Mouse (Mus musculus) limb, embryonic 11.5 days (tissue): ENCODE results near the gene Exoc6b. TPM values are rescaled to one million over a fixed set of nuclear protein-coding genes. Genes with fewer than 3 reads are reported as not detected.
A peak's percentile ranks its signal among the peaks of the same experiment; 100 is the strongest.

Source experiments
- ATAC-seq: fragments of 200-750 bp; cut with Nextera tagmentation; 2 replicates; pipeline ENCODE4 v1.8.0; 2017; ENCODE audit warnings: low read depth; ENCODE audit not compliant: insufficient number of reproducible peaks, low FRiP score, low TSS enrichment
- DNase-seq: peaks from one replicate; pipeline ENCODE4 v3.0.0-alpha.2; 2015; ENCODE audit warnings: low spot score
- H3K27ac ChIP-seq: fragments of 300-500 bp; sonication (generic); replicated peaks from 2 replicates; pipeline ENCODE4 v1.5.1; 2014; ENCODE audit warnings: low read depth, mild to moderate bottlenecking, low read length
- H3K27me3 ChIP-seq: fragments of 300-500 bp; sonication (generic); 2 replicates; pipeline ENCODE4 v1.6.1; 2014; ENCODE audit warnings: mild to moderate bottlenecking, low read length, mixed read lengths; ENCODE audit not compliant: control insufficient read depth, insufficient read depth
- H3K36me3 ChIP-seq: fragments of 300-500 bp; sonication (generic); 2 replicates; pipeline ENCODE4 v1.6.1; 2014; ENCODE audit warnings: mild to moderate bottlenecking, low read length, moderate library complexity, mixed read lengths; ENCODE audit not compliant: control insufficient read depth, insufficient read depth
- H3K4me1 ChIP-seq: fragments of 300-500 bp; sonication (generic); 2 replicates; pipeline ENCODE4 v1.6.1; 2014; ENCODE audit warnings: low read length, mixed read lengths; ENCODE audit not compliant: control insufficient read depth, insufficient read depth
- H3K4me2 ChIP-seq: fragments of 300-500 bp; sonication (generic); 2 replicates; pipeline ENCODE4 v1.6.1; 2014; ENCODE audit warnings: low read depth, mild to moderate bottlenecking, moderate library complexity; ENCODE audit not compliant: severe bottlenecking
- H3K4me3 ChIP-seq: fragments of 300-500 bp; sonication (generic); 2 replicates; pipeline ENCODE4 v1.5.1; 2014; ENCODE audit warnings: low read depth, low read length
- H3K9ac ChIP-seq: fragments of 300-500 bp; sonication (generic); 2 replicates; pipeline ENCODE4 v1.6.1; 2014; ENCODE audit warnings: mild to moderate bottlenecking, low read length
- H3K9me3 ChIP-seq: fragments of 300-500 bp; sonication (generic); 2 replicates; pipeline ENCODE4 v1.6.1; 2016; ENCODE audit warnings: low read length; ENCODE audit not compliant: control insufficient read depth
- WGBS: fragments of 180-500 bp; shearing (Covaris S2); extraction: QIAGEN DNeasy Blood & Tissue Kit; methylation state at CpG from one replicate; pipeline ENCODE4 v1.1.7; 2014; 5-methylcytosine and 5-hydroxymethylcytosine counted together
- polyA plus RNA-seq: library from polyadenylated mRNA; unstranded; fragments of >200 nt; fragmentation: Nextera tagmentation; extraction: Ambion mirVana; gene quantifications from 2 replicates; pipeline ENCODE4 v1.2.1, GENCODE M21; 2014

Gene Exoc6b
- polyA plus RNA-seq, 1 experiment from 2014 or later: 30.5 TPM

GRCm38 (mm10) chr6:84674936-84675335, 394.4 kb downstream of the Exoc6b start:
- Histone ChIP-seq H3K9me3 (peaks cover 4% of the 10 kb centered on the region; the same call in 1 of the 2 replicates), H3K27ac (no peak overlapping the region), H3K36me3 (no peaks in the 10 kb centered on the region), H3K4me3 (no peak overlapping the region), H3K27me3 (no peaks in the 10 kb centered on the region), H3K4me2 (no peak overlapping the region), H3K9ac (no peak overlapping the region), H3K4me1 (no peaks in the 10 kb centered on the region)
- WGBS: 98% methylated on average over 3 of the region's 3 CpGs
- no peak for DNase-seq
- ATAC-seq: no peak

- peak; percentile 40 for DNase-seq
- H3K27ac ChIP-seq: no peak overlapping the region
- 88% methylated on average over 7 of the region's 7 CpGs for WGBS
These were observed 395.2 kb downstream of the Exoc6b start for GRCm38 (mm10) chr6:84674136-84674535.

GRCm38 (mm10) chr6:84661451-84662112, 407.7 kb downstream of the Exoc6b start:
- Histone ChIP-seq H3K9ac (no peak overlapping the region), H3K27ac (no peak overlapping the region), H3K4me3 (no peak overlapping the region), H3K36me3 (no peaks in the 10 kb centered on the region), H3K9me3 (no peaks in the 10 kb centered on the region), H3K4me1 (peaks cover 2% of the 10 kb centered on the region; the same call in 1 of the 2 replicates), H3K4me2 (no peak overlapping the region), H3K27me3 (no peaks in the 10 kb centered on the region)
- 89% methylated on average over 2 of the region's 2 CpGs for WGBS
- ATAC-seq (no peak), DNase-seq (no peak)

More at GRCm38 (mm10) chr6:84674136-84674535, 395.2 kb downstream of the Exoc6b start:
- H3K9ac ChIP-seq: no peak overlapping the region
- ATAC-seq: no peak
- no peaks in the 10 kb centered on the region for H3K4me1 ChIP-seq
- H3K4me2 ChIP-seq: no peak overlapping the region
- H3K4me3 ChIP-seq: no peak overlapping the region
- peaks cover 4% of the 10 kb centered on the region; the same call in 1 of the 2 replicates for H3K9me3 ChIP-seq
- H3K36me3 ChIP-seq: no peaks in the 10 kb centered on the region
- no peaks in the 10 kb centered on the region for H3K27me3 ChIP-seq

- Histone ChIP-seq H3K4me2 (no peak overlapping the region), H3K4me1 (peaks cover 3% of the 10 kb centered on the region; the same call in 1 of the 2 replicates), H3K9me3 (no peaks in the 10 kb centered on the region), H3K36me3 (no peaks in the 10 kb centered on the region), H3K4me3 (no peak overlapping the region), H3K27me3 (no peaks in the 10 kb centered on the region), H3K9ac (no peak overlapping the region), H3K27ac (no peak overlapping the region)
- DNase-seq (no peak), ATAC-seq (no peak)
- 85% methylated on average over 1 of the region's 1 CpGs for WGBS
These were observed 408.3 kb downstream of the Exoc6b start for GRCm38 (mm10) chr6:84660982-84661381.

- WGBS: 24% methylated on average over 1 of the region's 1 CpGs
- H3K4me3 ChIP-seq: no peak overlapping the region
- no peak overlapping the region for H3K27ac ChIP-seq
These were observed 412.2 kb downstream of the Exoc6b start for GRCm38 (mm10) chr6:84657091-84657490.

GRCm38 (mm10) chr6:84656680-84657079, 412.6 kb downstream of the Exoc6b start:
- H3K9me3 ChIP-seq: no peaks in the 10 kb centered on the region
- no peak overlapping the region for H3K27ac ChIP-seq
- H3K4me1 ChIP-seq: peaks cover 3% of the 10 kb centered on the region; the same call in 1 of the 2 replicates
- no peaks in the 10 kb centered on the region for H3K27me3 ChIP-seq
- 25% methylated on average over 2 of the region's 2 CpGs for WGBS
- H3K4me3 ChIP-seq: no peak overlapping the region
- H3K36me3 ChIP-seq: no peaks in the 10 kb centered on the region
- no peak overlapping the region for H3K4me2 ChIP-seq
- ATAC-seq: no peak
- DNase-seq: no peak
- no peak overlapping the region for H3K9ac ChIP-seq

More at GRCm38 (mm10) chr6:84657091-84657490, 412.2 kb downstream of the Exoc6b start:
- DNase-seq: peak; percentile 31
- Histone ChIP-seq H3K9me3 (no peaks in the 10 kb centered on the region), H3K9ac (no peak overlapping the region), H3K4me2 (no peak overlapping the region), H3K4me1 (peaks cover 3% of the 10 kb centered on the region; the same call in 1 of the 2 replicates), H3K27me3 (no peaks in the 10 kb centered on the region), H3K36me3 (no peaks in the 10 kb centered on the region)
- no peak for ATAC-seq

- H3K27me3 ChIP-seq: no peaks in the 10 kb centered on the region
- H3K4me3 ChIP-seq: no peak overlapping the region
- H3K9me3 ChIP-seq: no peaks in the 10 kb centered on the region
- no peak for ATAC-seq
- H3K4me2 ChIP-seq: no peak overlapping the region
- DNase-seq: no peak
- no peaks in the 10 kb centered on the region for H3K36me3 ChIP-seq
- H3K9ac ChIP-seq: no peak overlapping the region
- 83% methylated on average over 3 of the region's 3 CpGs for WGBS
- H3K27ac ChIP-seq: no peak overlapping the region
- peaks cover 6% of the 10 kb centered on the region; the same call in 1 of the 2 replicates for H3K4me1 ChIP-seq
These were observed 417.4 kb downstream of the Exoc6b start for GRCm38 (mm10) chr6:84651902-84652301.

GRCm38 (mm10) chr6:84647197-84647596, 422.1 kb downstream of the Exoc6b start:
- 71% methylated on average over 4 of the region's 4 CpGs for WGBS
- H3K9me3 ChIP-seq: no peaks in the 10 kb centered on the region
- no peak overlapping the region for H3K9ac ChIP-seq
- H3K36me3 ChIP-seq: no peaks in the 10 kb centered on the region
- H3K27me3 ChIP-seq: no peaks in the 10 kb centered on the region
- H3K4me1 ChIP-seq: peaks cover 4% of the 10 kb centered on the region; the same call in 1 of the 2 replicates
- H3K4me3 ChIP-seq: no peak overlapping the region
- no peak for DNase-seq
- H3K27ac ChIP-seq: no peak overlapping the region
- no peak for ATAC-seq
- no peak overlapping the region for H3K4me2 ChIP-seq
